15 mouse cellular contexts compared by ENCODE assay signal in genomic region chr2:38546748-38547147, GRCm38 (mm10). TPM values are rescaled to one million over a fixed set of nuclear protein-coding genes. Genes with fewer than 3 reads are reported as not detected.
DNase-seq lines count a peak whose midpoint lies in the region; ATAC-seq and TF ChIP-seq lines count a peak whose summit lies in the region.
"Had no signal": no experiment of that assay in that cellular context is flagged by ENCODE, and none has a peak within 500 bp of the region (broad histone marks: within the 10 kb centered on the region; RNA-seq: fewer than 3 reads in every experiment).

No protein-coding gene starts in this region.

- H3K79me2 ChIP-seq in myocyte (ENCODE audit: control insufficient read depth, insufficient read depth), result peaks cover 6% of the 10 kb centered on the region

- ATAC-seq in heart, embryonic 13.5 days (ENCODE audit: extremely low read depth, insufficient number of reproducible peaks, low FRiP score, low TSS enrichment), result no peak
- no peak; the same call in 1 of the 2 replicates for ATAC-seq in lung, embryonic 15.5 days (ENCODE audit: borderline replicate concordance, extremely low read depth, low FRiP score, low TSS enrichment)
- ATAC-seq: forebrain, embryonic 16.5 days; midbrain, embryonic 16.5 days had no signal

- no peaks in the 10 kb centered on the region for H3K27me3 ChIP-seq in heart, embryonic 13.5 days (replicated peaks)
- H3K27me3 ChIP-seq in lung, embryonic 15.5 days, result no peaks in the 10 kb centered on the region
- H3K27me3 ChIP-seq in ES-Bruce4 (ENCODE audit: control insufficient read depth, insufficient read depth, low read length, poor library complexity, severe bottlenecking), result no peaks in the 10 kb centered on the region
- H3K27me3 ChIP-seq in myocyte (ENCODE audit: control insufficient read depth, insufficient read depth, insufficient read length), result no peaks in the 10 kb centered on the region
- H3K27me3 ChIP-seq: embryonic facial prominence, embryonic 15.5 days; hindbrain, embryonic 12.5 days; liver, embryonic 15.5 days; neural tube, embryonic 12.5 days had no signal

- no peak overlapping the region for H3K4me2 ChIP-seq in heart, embryonic 13.5 days
- no peak overlapping the region for H3K4me2 ChIP-seq in lung, embryonic 15.5 days
- peak overlapping the region; percentile 87 for H3K4me2 ChIP-seq in myocyte (ENCODE audit: low read depth)
- H3K4me2 ChIP-seq: embryonic facial prominence, embryonic 15.5 days; hindbrain, embryonic 12.5 days; liver, embryonic 15.5 days; neural tube, embryonic 12.5 days had no signal

- no peaks in the 10 kb centered on the region for H3K9me3 ChIP-seq in heart, embryonic 13.5 days
- no peaks in the 10 kb centered on the region for H3K9me3 ChIP-seq in lung, embryonic 15.5 days
- H3K9me3 ChIP-seq in ES-Bruce4 (replicated peaks; ENCODE audit: control insufficient read depth, insufficient read depth, low read length, poor library complexity, severe bottlenecking), result no peaks in the 10 kb centered on the region
- H3K9me3 ChIP-seq: embryonic facial prominence, embryonic 15.5 days; hindbrain, embryonic 12.5 days; liver, embryonic 15.5 days; neural tube, embryonic 12.5 days had no signal

- H3K9ac ChIP-seq in heart, embryonic 13.5 days, result no peak overlapping the region
- H3K9ac ChIP-seq in lung, embryonic 15.5 days, result no peak overlapping the region
- H3K9ac ChIP-seq in ES-Bruce4 (ENCODE audit: low read depth, poor library complexity, severe bottlenecking), result no peak overlapping the region
- H3K9ac ChIP-seq: embryonic facial prominence, embryonic 15.5 days; hindbrain, embryonic 12.5 days; liver, embryonic 15.5 days; neural tube, embryonic 12.5 days had no signal

- no peak for DNase-seq in heart, postnatal 14 days
- no peak for DNase-seq in lung, postnatal 4 days
- no peak for DNase-seq in right cerebral cortex, postnatal 10 days (ENCODE audit: low spot score in 2 of 2)
- DNase-seq: cerebellum, adult 18-20 months; layer of hippocampus, postnatal 36 days had no signal

- TF ChIP-seq CTCF in ES-Bruce4 (IDR thresholded peaks at IDR 0.05; ENCODE audit: low read depth, low read length), result no peak

- peaks cover 17% of the 10 kb centered on the region for H3K36me3 ChIP-seq in heart, embryonic 13.5 days
- peaks cover 5% of the 10 kb centered on the region for H3K36me3 ChIP-seq in lung, embryonic 15.5 days
- H3K36me3 ChIP-seq in ES-Bruce4 (ENCODE audit: control insufficient read depth, insufficient read depth, low read length, poor library complexity, severe bottlenecking) (no peaks in the 10 kb centered on the region), myocyte (ENCODE audit: control insufficient read depth, insufficient read depth) (no peaks in the 10 kb centered on the region)
- H3K36me3 ChIP-seq: hindbrain, embryonic 12.5 days; liver, embryonic 15.5 days; neural tube, embryonic 12.5 days had no signal

- 61% methylated on average over 5 of the region's 5 CpGs for WGBS in heart, embryonic 13.5 days
- WGBS in lung, embryonic 15.5 days, result 45% methylated on average over 5 of the region's 5 CpGs

- peaks cover 72% of the 10 kb centered on the region for H3K4me1 ChIP-seq in heart, embryonic 13.5 days
- peaks cover 33% of the 10 kb centered on the region for H3K4me1 ChIP-seq in lung, embryonic 15.5 days
- H3K4me1 ChIP-seq in ES-Bruce4 (ENCODE audit: control insufficient read depth, insufficient read depth, low read length), result peaks cover 15% of the 10 kb centered on the region

- no peak for TF ChIP-seq EP300 in ES-Bruce4 (IDR thresholded peaks at IDR 0.05; ENCODE audit: insufficient read depth, low read depth, low read length)

- intact Hi-C loops in heart, postnatal 14 days (cut with DNase I), result loop anchor here (5.0 kb wide), 1 partner anchor 114 kb away; no protein-coding TSS in a partner anchor

- H3K4me3 ChIP-seq in heart, embryonic 13.5 days, result no peak overlapping the region
- no peak overlapping the region for H3K4me3 ChIP-seq in lung, embryonic 15.5 days
- H3K4me3 ChIP-seq in ES-Bruce4 (ENCODE audit: low read depth, low read length), result no peak overlapping the region
- H3K4me3 ChIP-seq in myocyte, result no peak overlapping the region
- H3K4me3 ChIP-seq: embryonic facial prominence, embryonic 15.5 days; hindbrain, embryonic 12.5 days; liver, embryonic 15.5 days; neural tube, embryonic 12.5 days had no signal

- peak overlapping the region; percentile 61 for H3K27ac ChIP-seq in heart, embryonic 13.5 days (replicated peaks)
- peak overlapping the region; percentile 71; the same call in 1 of the 2 replicates for H3K27ac ChIP-seq in lung, embryonic 15.5 days
- H3K27ac ChIP-seq in ES-Bruce4 (ENCODE audit: insufficient read depth, low read length), result peak overlapping the region; percentile 52
- H3K27ac ChIP-seq: embryonic facial prominence, embryonic 15.5 days; hindbrain, embryonic 12.5 days; neural tube, embryonic 12.5 days had no signal

- TF ChIP-seq POLR2A in ES-Bruce4 (IDR thresholded peaks at IDR 0.05; ENCODE audit: insufficient read depth, low read length) (no peak), myocyte (IDR thresholded peaks at IDR 0.05; ENCODE audit: insufficient read length, low read depth) (no peak)

- no peak overlapping the region for H3ac ChIP-seq in myocyte (ENCODE audit: control insufficient read depth, insufficient read length)

TF ChIP-seq in myocyte, 11 proteins besides CTCF, POLR2A, EP300 and RAD21:
- TF ChIP-seq CEBPB (IDR thresholded peaks at IDR 0.05; ENCODE audit: insufficient read depth, poor library complexity, severe bottlenecking) (no peak), MYOG (IDR thresholded peaks at IDR 0.05; ENCODE audit: control insufficient read depth in 1 of 3, insufficient read depth in 1 of 3, insufficient read length in 2 of 3, low read depth in 2 of 3) (peak; percentile 48 to 86 (median 48)), REST (IDR thresholded peaks at IDR 0.05; ENCODE audit: insufficient read depth, insufficient read length) (no peak), USF1 (IDR thresholded peaks at IDR 0.05; ENCODE audit: low read depth) (no peak), POLR2AphosphoS2 (IDR thresholded peaks at IDR 0.05; ENCODE audit: insufficient read length, low read depth) (no peak), MAX (IDR thresholded peaks at IDR 0.05; ENCODE audit: low read depth) (no peak), MYOD1 (IDR thresholded peaks at IDR 0.05; ENCODE audit: control insufficient read depth in 1 of 3, insufficient read length in 2 of 3, low read depth in 2 of 3) (peak; percentile 32 to 92 (median 85))

RNA-seq across cellular contexts. Expression of gene Nek6, which starts 35.3 kb away (rescaled TPM):
- 67.8 and 74.5 TPM in 2 replicates for polyA plus RNA-seq in heart, embryonic 13.5 days (2015; fragmentation: Nextera tagmentation; extraction: Ambion mirVana)
- total RNA-seq in heart, postnatal 14 days (2021), result 1 to 10 TPM; 7.9 to 9.1 TPM
- polyA plus RNA-seq in lung, embryonic 15.5 days (2015; fragmentation: Nextera tagmentation; extraction: Ambion mirVana), result 124 and 129 TPM in 2 replicates
- polyA plus RNA-seq in ES-Bruce4 (2011; ENCODE audit: insufficient read depth, insufficient read length, low read depth, missing spikeins) (28.9 and 31.3 TPM in 2 replicates), myocyte (2012; fragmentation: generic; extraction: Trizol) (25.6 TPM)
